Mouse (Mus musculus): ENCODE measurements at regions not wholly inside any gene's neighbourhood (a gene's known extent, or its start where the extent isn't known, plus 50 kb on each side); places are given as distances from the start of the nearest gene placed in this dataset.

GRCm38 (mm10) chr10:124297198-124297677 lies 1033.4 kb downstream of the Fam19a2 start:
- TF ChIP-seq POLR2A (IDR thresholded peaks at IDR 0.05; ENCODE audit: insufficient read depth, low read depth, low read length) (no peak), CTCF (IDR thresholded peaks at IDR 0.05; ENCODE audit: insufficient read depth, low read depth, low read length) (no peak)

Data from olfactory bulb, adult 2 months (tissue).